Mouse (Mus musculus) layer of hippocampus, adult 18-20 months (tissue): ENCODE results near the gene Cpne1. TPM values are rescaled to one million over a fixed set of nuclear protein-coding genes. Genes with fewer than 3 reads are reported as not detected.

Source experiments
- DNase-seq, 2 experiments: peaks; one replicate each; pipeline ENCODE4 v3.0.0; 2022; ENCODE audit warnings: low spot score in 2 of 2
- total RNA-seq, 2 experiments: library from RNA; stranded (reverse); gene quantifications; 2 replicates each; pipeline ENCODE4 v1.2.3; 2021

The Cpne1 gene
- total RNA-seq, 2 experiments from 2014 or later = 23.1 to 32.0 TPM

DNA sequence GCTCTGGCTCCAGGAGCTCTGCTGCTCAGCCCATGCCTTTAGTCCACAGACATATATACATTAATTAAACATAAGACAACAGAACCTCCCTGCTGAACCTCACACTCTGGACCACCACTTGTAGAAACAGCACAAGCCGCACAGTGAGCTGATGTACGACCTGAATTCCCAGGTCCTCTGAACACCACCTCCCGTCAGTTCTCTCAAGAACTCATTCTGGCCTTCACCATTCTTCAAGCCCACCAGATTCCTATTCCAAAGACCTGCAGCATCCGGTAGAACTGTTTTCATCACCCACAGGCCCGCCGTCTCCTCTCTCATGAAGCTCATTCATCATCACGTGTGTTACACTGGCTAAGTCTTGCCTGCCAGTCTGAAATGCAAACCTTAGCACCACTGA, 31.4 kb downstream of the Cpne1 start:
- no peak for DNase-seq

DNA sequence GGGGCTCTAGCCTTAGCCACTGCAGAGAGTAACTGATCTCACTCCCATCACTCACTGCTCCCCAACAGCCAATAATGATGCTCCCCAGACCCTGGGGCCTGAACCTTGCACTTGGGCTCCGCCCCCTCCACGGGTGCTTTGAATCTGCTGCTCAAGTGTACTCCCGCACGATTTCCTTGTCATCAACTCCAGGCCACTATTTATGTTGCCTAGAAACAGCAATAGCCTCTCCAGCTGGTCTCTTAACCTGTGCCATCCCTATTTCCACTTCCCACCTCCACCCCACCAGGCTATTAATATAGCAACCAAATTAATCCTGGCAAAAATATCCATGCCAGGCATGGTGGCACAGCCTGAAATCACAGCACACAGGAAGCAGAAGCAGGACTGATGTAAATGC, 32.1 kb downstream of the Cpne1 start:
- no peak for DNase-seq

DNA sequence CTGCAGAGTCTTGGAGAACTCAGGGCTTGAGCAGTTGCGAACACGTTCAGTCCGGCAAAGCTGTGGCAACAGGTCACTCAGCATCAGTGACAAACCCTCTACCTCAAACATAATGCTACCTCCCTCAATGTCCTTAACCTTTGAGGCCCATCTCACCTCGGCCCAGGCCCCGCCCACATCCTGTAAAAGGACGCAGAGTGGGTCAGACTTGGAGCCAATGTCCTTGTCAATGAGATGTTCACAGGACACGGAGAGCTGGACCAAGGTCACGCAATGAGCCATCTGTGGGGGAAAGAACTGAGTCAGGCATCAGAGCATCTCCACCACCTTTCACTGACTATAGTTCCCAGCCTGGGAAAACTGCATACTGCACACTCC, 32.6 kb downstream of the Cpne1 start:
- no peak for DNase-seq

DNA sequence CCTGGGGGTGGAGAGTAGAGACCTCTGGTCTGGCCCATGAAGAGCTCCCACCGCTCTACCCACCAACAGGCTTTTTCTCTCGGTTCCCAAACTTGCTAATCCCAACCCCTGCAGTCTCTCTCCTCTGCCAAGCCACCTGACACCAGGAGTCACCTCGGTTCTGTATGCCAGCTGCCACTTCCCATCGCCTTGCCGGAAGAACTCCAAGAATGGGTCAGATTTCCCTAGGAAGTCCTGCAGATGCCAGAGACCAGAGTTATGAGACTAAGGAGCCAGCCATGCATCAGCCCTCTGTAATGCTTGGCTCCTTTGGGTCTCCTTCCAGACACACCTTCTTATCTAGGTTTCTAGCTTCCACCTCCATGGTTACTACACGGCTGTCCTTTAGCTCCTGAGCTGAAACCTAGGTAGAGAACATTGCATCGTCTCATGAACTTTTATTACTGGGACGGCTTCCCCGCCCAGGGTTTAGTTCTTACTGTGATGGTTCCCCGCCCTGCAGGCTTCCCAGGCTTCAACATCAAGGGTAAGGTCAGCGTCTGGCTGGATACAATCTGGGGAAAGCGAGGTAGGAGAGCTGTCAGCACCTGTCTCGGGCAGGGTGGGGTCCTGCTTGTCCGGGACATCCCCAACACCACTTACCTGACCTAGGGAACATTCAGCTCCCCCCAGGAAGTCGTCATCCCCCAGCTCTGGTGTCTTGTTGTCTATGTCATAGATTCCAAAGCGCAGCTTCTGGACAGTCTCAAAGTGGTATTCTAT, 33.2 kb downstream of the Cpne1 start:
- no peak for DNase-seq

DNA sequence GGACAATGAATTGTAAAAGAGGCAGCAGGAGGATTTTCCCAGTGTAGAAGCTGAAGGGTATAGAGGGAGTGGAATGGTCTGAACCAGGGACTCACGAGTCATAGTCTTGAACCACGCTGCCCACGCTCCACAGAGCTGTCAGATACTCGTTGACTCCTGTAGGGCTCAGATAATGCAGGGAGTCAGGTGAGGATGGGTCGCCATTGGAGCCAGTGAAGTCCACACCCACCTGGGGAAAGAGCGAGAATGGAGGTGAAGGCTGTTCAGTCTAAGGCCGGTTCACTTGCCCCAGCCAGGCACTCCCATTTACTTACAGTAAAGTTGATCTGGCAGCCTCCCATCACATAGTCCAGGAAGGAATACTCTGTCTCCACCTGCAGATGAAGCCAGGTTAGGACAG, 34.3 kb downstream of the Cpne1 start:
- no peak for DNase-seq

DNA sequence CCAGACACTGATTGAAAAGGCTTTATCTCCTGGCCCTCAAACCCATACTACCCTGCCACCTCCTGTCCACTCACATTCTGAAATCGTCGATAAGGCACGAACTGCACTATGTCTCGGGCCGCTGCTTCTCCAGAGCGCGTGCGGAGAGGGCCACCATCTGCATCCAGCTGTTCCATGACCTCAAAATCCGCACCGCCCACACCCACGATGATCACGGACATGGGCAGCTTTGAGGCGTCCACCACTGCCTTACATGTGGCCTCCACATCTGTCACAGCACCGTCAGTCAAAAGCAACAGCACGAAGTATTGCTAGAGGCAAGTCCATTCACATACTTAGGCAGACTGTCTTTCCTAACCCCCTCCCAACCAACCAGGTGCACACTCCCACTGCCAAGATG, 38.0 kb downstream of the Cpne1 start:
- DNase-seq = no peak

DNA sequence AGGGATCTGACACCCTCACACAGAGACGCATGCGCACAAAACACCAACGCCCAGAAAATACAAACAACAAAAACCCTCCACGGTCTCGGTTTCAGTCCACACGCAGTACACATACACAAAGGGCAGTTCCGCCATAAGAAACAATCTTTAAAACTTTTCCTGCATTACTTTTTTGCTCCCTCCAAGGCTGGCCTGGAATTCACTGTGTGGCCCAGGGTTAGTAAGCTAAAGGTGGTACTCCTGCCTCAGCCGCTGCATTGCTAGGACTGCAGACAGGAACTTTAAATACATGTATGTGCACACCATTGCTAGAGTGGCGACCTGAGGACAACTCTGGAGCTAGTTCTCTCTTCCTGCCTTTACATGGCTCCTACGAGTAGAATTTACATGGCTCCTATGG, 40.5 kb downstream of the Cpne1 start:
- DNase-seq = no peak

DNA sequence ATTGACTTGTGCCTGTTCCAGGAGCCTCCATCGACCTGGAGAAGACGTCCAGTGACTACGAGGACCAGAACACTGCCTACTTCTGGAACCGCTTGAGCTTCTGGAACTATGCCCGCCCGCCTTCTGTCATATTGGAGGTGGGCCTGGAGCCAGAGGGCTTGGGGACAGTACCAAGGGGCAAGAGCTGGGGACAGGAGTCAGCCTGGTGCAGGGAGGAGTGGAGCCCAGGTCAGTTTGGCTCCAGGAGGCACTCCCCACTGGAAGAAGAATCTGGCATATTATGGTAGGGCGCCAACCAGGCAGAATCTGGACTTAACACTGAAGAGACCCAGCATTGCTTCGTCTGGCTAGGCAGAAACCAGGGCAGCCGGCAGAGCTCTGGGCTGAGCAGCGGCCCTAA, 43.8 kb downstream of the Cpne1 start:
- DNase-seq = no peak

DNA sequence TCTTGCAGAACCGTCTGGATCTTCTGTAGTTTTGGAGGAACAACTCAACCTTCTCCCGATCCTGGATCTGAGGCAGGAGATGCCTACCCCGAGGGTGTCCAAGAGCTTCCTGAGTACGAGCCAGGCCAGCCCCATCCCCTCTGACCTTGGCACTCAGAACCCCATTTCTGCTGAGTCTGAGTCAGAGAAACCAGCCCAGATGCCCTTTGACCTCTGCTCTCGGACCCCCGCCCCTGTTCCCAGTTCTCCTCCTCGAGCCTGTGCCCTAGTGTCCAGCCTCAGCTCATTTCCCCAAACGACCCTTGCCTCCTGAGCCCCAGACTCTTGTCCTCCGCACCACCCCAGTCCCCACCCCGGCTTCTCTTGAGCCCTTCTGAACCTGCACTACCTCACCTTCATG, 45.6 kb downstream of the Cpne1 start:
- no peak for DNase-seq

DNA sequence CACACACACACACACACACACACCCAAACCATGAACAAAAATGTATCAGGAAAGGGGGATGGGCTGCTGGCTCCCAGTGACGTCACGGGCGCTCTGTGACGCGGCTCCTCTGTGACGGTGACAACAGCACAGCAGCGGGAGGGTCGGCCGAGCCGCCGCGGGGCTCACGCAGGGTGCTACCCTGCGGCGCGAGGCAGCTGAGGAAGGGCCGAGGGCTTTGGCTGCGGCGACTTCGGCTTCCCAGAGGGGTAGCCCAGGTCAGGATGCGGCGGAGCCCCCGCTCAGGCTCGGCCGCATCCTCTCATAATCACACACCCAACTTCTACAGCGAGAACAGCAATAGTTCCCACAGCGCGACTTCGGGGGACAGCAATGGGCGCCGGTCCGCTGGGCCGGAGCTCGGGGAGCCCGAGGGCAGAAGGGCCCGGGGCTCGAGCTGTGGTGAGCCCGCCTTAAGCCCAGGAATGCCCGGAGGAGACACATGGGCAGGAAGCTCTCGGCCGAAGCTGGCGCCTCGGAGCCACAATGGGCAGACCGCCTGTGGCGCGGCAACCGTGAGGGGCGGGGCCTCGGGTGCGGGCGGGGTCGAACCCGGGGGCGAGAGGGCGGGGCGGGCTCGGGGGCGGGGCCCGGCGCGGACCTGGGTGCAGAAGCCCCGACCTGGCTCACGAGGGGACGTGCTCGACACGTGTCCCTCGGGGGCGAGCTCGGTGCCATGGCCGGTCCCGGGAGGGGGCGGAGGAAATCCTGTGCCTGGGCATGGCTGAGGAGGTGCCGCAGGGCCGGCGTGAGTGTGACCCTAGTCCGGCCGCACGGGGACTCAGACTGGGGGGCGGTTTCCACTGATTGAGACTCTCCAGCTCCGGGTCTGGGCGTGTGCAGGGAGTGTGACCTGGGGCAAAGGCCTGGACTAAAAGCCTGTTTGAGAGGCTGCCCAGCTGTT, 46.4 kb downstream of the Cpne1 start, which contains the start of gene Spag4:
Spag4 (plus strand) TSS at position 77 of the 943 bp plus-strand sequence.
- DNase-seq = peak; percentile 35 to 64

DNA sequence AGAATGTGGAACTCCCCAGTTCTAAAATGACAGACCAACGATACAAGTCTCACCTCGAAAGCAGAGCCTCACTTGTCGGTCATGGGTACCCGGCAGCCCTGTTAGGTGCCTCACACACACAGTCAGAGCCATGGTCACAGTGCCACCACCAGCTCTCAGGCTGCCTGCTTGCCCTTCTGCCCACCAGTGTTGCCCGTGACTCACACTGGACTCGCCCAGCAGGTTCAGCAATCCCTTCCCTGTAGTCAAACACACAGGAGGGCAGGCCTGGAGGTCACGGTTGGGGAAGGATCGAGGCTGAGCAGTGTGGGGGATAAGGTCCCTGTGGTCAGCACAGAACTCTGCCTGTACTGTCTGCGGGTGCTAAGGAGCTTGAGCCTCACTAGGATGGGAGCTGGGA, 58.9 kb downstream of the Cpne1 start, which contains the start of gene Fer1l4:
Fer1l4 (minus strand) TSS at position 132 of the 400 bp plus-strand sequence.
- no peak for DNase-seq

DNA sequence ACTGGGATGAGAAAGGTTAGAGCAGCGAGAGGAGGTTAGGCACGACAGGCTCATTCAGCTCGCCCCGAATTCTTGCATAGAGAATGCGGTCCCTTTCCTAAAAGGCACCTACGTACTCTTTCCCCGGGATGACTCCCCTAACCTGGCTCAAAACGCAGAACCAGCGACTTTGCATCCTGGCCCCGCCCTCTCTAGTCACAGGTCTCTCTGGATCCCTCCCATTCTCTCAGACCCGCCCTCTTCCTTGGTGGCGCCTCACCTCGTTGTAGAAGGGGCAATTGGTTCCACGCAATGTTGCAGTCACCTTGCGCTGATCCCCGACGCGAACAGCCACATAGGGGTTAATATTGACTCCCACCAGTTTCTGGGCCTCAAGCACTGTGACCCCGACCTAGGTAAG, 63.8 kb downstream of the Cpne1 start:
- no peak for DNase-seq

DNA sequence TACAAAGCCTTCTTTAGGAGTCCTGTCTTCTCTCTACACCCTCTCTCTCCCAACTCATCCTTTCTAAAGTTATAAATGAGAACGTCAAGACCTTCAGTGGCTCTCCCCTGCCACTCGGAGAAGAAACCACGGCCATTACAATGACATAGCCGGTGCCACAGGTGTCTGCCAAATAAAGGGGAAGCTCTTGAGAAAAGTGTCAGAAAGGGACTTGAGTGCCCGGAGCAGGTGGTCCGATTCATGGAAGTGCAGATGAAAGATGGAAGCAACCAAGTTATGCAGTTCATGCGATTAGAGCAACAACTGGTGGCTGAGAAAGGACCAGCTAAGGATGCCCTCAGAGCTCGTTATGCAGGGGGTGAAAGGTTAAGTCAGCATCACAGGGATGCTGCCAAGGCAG, 68.9 kb downstream of the Cpne1 start:
- DNase-seq = no peak

DNA sequence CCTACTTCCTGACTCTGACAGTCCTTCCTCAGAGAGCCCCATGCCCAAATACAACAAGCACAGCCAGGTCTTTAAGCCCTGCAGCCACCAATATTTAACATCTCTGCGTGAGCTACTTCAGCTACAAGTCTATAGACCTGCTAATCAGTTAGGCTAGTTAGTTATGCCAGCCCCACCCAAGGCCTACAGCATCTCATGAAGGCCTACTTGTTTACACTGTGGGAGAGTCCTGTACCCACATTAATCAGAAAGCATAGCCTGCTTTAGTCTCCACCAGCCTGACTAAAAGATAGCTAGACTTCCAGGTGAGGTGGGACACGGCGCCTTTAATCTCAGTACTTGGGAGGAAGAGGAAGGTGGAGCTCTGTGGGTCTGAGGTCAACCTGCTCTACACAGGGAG, 72.4 kb downstream of the Cpne1 start:
- DNase-seq = no peak

DNA sequence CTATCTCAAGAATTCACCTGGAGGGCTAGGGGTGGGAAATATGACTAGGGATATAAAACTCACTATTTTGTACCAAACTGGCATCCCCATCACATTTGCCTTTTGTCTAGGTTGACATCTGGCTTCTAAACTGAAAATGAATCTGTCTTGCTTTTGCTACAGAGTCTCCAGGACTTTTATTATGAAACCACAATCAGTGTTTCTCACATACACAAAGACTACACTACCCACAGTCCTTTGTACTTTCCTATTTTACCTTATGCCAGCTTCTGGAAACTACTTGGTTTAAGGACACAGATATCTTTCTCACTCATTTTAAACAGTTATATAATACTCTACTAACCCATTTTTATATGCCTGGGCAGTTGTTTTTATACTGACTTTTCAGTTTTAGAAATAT, 86.3 kb downstream of the Cpne1 start:
- no peak for DNase-seq

Other genes starting within 250 kb of the Cpne1 start
- gene Uqcc1, start 181.7 kb downstream of the Cpne1 start, total RNA-seq = 10 to 100 TPM; 83.7 to 84.9 TPM
- gene Gm15557, start 171.2 kb downstream of the Cpne1 start, total RNA-seq = not detected
- under 1 TPM; 0.12 to 0.13 TPM for gene Gdf5, start 166.6 kb downstream of the Cpne1 start, total RNA-seq
- gene Cep250, start 155.5 kb downstream of the Cpne1 start, total RNA-seq = 10 to 100 TPM; 18.8 to 21.7 TPM
- gene 6430550D23Rik, start 104.0 kb downstream of the Cpne1 start, total RNA-seq = 1 to 10 TPM; 1.4 to 1.5 TPM
- 100 to 1,000 TPM; 214 to 229 TPM for gene Ergic3, start 103.9 kb downstream of the Cpne1 start, total RNA-seq
- not detected for gene Fer1l4, start 59.0 kb downstream of the Cpne1 start, total RNA-seq
- 1 to 10 TPM; 2.5 to 3.5 TPM for gene Spag4, start 46.8 kb downstream of the Cpne1 start, total RNA-seq
- 10 to 100 TPM; 31.8 to 32.1 TPM for gene Rbm12, start within 50 bp of the Cpne1 start, total RNA-seq
- 10 to 100 TPM; 23.3 to 26.4 TPM for gene Gm28036, start 15.1 kb upstream of the Cpne1 start, total RNA-seq
- gene Romo1, start 32.1 kb upstream of the Cpne1 start, total RNA-seq = 100 to 1,000 TPM; 156 to 158 TPM
- 10 to 100 TPM; 43.6 to 44.3 TPM for gene Nfs1, start 32.2 kb upstream of the Cpne1 start, total RNA-seq
- gene Rbm39, start 68.3 kb upstream of the Cpne1 start, total RNA-seq = 100 to 1,000 TPM; 309 to 321 TPM
- gene Phf20, start 84.5 kb upstream of the Cpne1 start, total RNA-seq = 100 to 1,000 TPM; 104 to 108 TPM
- gene Cnbd2, start 200.3 kb upstream of the Cpne1 start, total RNA-seq = 1 to 10 TPM; 5.4 to 6.7 TPM
- 10 to 100 TPM; 91.6 to 95.1 TPM for gene Scand1, start 200.7 kb upstream of the Cpne1 start, total RNA-seq